Mouse (Mus musculus) brain, embryonic 14.5 days (tissue): ENCODE measurements around the gene Sec1.

ENCODE experiments used
- CTCF ChIP-seq: fragments of 200-500 bp; IDR thresholded peaks from 2 replicates; pipeline ENCODE4 v1.5.1; 2012; ENCODE audit warnings: inconsistent platforms, mild to moderate bottlenecking, moderate library complexity, borderline replicate concordance; ENCODE audit not compliant: insufficient read depth, insufficient read length; ENCODE audit errors: extremely low read depth
- POLR2A ChIP-seq: fragments of 200-500 bp; IDR thresholded peaks from 2 replicates; pipeline ENCODE4 v1.6.1; 2012; ENCODE audit warnings: mild to moderate bottlenecking, inconsistent platforms, borderline replicate concordance; ENCODE audit not compliant: poor library complexity, insufficient read depth, insufficient read length, severe bottlenecking; ENCODE audit errors: extremely low read depth

DNA sequence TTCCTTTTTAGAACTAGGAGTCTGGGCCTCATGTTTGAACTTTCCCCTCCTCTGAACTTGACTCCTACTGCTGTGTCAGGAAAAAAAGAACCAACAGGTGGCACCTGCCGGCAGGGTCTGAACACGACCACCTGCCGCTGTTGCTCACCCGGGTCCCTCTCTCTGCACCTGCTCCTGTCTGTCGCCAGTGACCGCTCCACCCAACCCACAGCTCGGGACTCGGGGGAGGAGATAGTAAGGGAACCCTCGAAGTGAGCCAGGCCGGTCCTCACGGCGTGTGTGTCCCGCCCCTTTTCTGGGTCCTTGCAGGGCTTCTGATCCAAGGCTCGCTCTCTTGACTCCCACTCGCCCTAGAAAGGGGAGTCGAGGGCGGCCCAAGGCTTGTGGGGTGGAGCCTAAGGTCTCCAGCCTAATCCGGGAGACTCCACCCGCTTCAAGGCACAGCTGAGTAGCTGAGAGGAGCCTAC is 54.6 kb downstream of the Sec1 start, which contains the start of gene Mamstr:
- TF ChIP-seq CTCF (no peak), POLR2A (no peak)
